Mouse (Mus musculus): ENCODE data around the gene Paqr8. TPM values are rescaled to one million over a fixed set of nuclear protein-coding genes. Genes with fewer than 3 reads are reported as not detected.

Paqr8 gene
- polyA plus RNA-seq, 1 experiment from 2014 or later, result 5.1 TPM

- H3K9me3 ChIP-seq (ENCODE audit: control insufficient read depth, low read length), result 0 out of 2 replicates have a peak, but pooled peaks cover 2% of the 10 kb centered on the region
- no peak overlapping the region for H3K4me2 ChIP-seq (replicated peaks; ENCODE audit: low read depth, low read length)
- no peaks in the 10 kb centered on the region for H3K4me1 ChIP-seq (ENCODE audit: control insufficient read depth, insufficient read depth, low read length)
- no peak overlapping the region for H3K27ac ChIP-seq (ENCODE audit: low read depth, low read length)
- H3K9ac ChIP-seq (ENCODE audit: low read depth, low read length), result no peak overlapping the region
- peaks cover 3% of the 10 kb centered on the region; the same call in 1 of the 2 replicates for H3K36me3 ChIP-seq (ENCODE audit: control insufficient read depth, insufficient read depth, low read length)
- WGBS, result 18% methylated on average over 3 of the region's 3 CpGs
- peak; percentile 34; the same call in 1 of the 2 replicates for ATAC-seq (ENCODE audit: low FRiP score, low TSS enrichment)
- H3K27me3 ChIP-seq (ENCODE audit: control insufficient read depth, insufficient read depth, low read length), result no peaks in the 10 kb centered on the region
- no peak overlapping the region for H3K4me3 ChIP-seq (ENCODE audit: low read length)
These were observed 48.6 kb downstream of the Paqr8 start for GRCm38 (mm10) chr1:20939046-20939445.

GRCm38 (mm10) chr1:20940151-20940550 is 49.7 kb downstream of the Paqr8 start:
- H3K36me3 ChIP-seq (ENCODE audit: control insufficient read depth, insufficient read depth, low read length), result peaks cover 1% of the 10 kb centered on the region; the same call in 1 of the 2 replicates
- ATAC-seq (ENCODE audit: low FRiP score, low TSS enrichment), result no peak
- H3K27me3 ChIP-seq (ENCODE audit: control insufficient read depth, insufficient read depth, low read length), result no peaks in the 10 kb centered on the region
- no peak overlapping the region for H3K27ac ChIP-seq (ENCODE audit: low read depth, low read length)
- no peak overlapping the region for H3K9ac ChIP-seq (ENCODE audit: low read depth, low read length)
- H3K4me2 ChIP-seq (replicated peaks; ENCODE audit: low read depth, low read length), result no peak overlapping the region
- no peak overlapping the region for H3K4me3 ChIP-seq (ENCODE audit: low read length)
- no peaks in the 10 kb centered on the region for H3K4me1 ChIP-seq (ENCODE audit: control insufficient read depth, insufficient read depth, low read length)
- 0 out of 2 replicates have a peak, but pooled peaks cover 2% of the 10 kb centered on the region for H3K9me3 ChIP-seq (ENCODE audit: control insufficient read depth, low read length)
- WGBS, result 66% methylated on average over 16 of the region's 16 CpGs

- ATAC-seq (ENCODE audit: low FRiP score, low TSS enrichment), result no peak
- WGBS, result 53% methylated on average over 2 of the region's 2 CpGs
- Histone ChIP-seq H3K9me3 (ENCODE audit: control insufficient read depth, low read length) (0 out of 2 replicates have a peak, but pooled peaks cover 2% of the 10 kb centered on the region), H3K4me1 (ENCODE audit: control insufficient read depth, insufficient read depth, low read length) (no peaks in the 10 kb centered on the region), H3K27me3 (ENCODE audit: control insufficient read depth, insufficient read depth, low read length) (no peaks in the 10 kb centered on the region), H3K36me3 (ENCODE audit: control insufficient read depth, insufficient read depth, low read length) (no peaks in the 10 kb centered on the region), H3K27ac (ENCODE audit: low read depth, low read length) (no peak overlapping the region), H3K4me2 (replicated peaks; ENCODE audit: low read depth, low read length) (no peak overlapping the region), H3K9ac (ENCODE audit: low read depth, low read length) (no peak overlapping the region), H3K4me3 (ENCODE audit: low read length) (no peak overlapping the region)
These were observed 50.9 kb downstream of the Paqr8 start for GRCm38 (mm10) chr1:20941322-20941721.

GRCm38 (mm10) chr1:20941857-20942256 is 51.5 kb downstream of the Paqr8 start:
- 41% methylated on average over 7 of the region's 7 CpGs for WGBS
- Histone ChIP-seq H3K4me2 (replicated peaks; ENCODE audit: low read depth, low read length) (no peak overlapping the region), H3K27me3 (ENCODE audit: control insufficient read depth, insufficient read depth, low read length) (no peaks in the 10 kb centered on the region), H3K4me3 (ENCODE audit: low read length) (no peak overlapping the region), H3K9ac (ENCODE audit: low read depth, low read length) (no peak overlapping the region), H3K9me3 (ENCODE audit: control insufficient read depth, low read length) (0 out of 2 replicates have a peak, but pooled peaks cover 2% of the 10 kb centered on the region), H3K27ac (ENCODE audit: low read depth, low read length) (no peak overlapping the region), H3K36me3 (ENCODE audit: control insufficient read depth, insufficient read depth, low read length) (no peaks in the 10 kb centered on the region), H3K4me1 (ENCODE audit: control insufficient read depth, insufficient read depth, low read length) (no peaks in the 10 kb centered on the region)
- ATAC-seq (ENCODE audit: low FRiP score, low TSS enrichment), result peak; percentile 61

- Histone ChIP-seq H3K4me3 (ENCODE audit: low read length) (no peak overlapping the region), H3K27me3 (ENCODE audit: control insufficient read depth, insufficient read depth, low read length) (no peaks in the 10 kb centered on the region), H3K9me3 (ENCODE audit: control insufficient read depth, low read length) (0 out of 2 replicates have a peak, but pooled peaks cover 2% of the 10 kb centered on the region), H3K4me1 (ENCODE audit: control insufficient read depth, insufficient read depth, low read length) (no peaks in the 10 kb centered on the region), H3K36me3 (ENCODE audit: control insufficient read depth, insufficient read depth, low read length) (no peaks in the 10 kb centered on the region), H3K27ac (ENCODE audit: low read depth, low read length) (no peak overlapping the region), H3K9ac (ENCODE audit: low read depth, low read length) (no peak overlapping the region), H3K4me2 (replicated peaks; ENCODE audit: low read depth, low read length) (no peak overlapping the region)
- no peak for ATAC-seq (ENCODE audit: low FRiP score, low TSS enrichment)
- WGBS, result 98% methylated on average over 2 of the region's 2 CpGs
These were observed 52.6 kb downstream of the Paqr8 start for GRCm38 (mm10) chr1:20943016-20943415.

- peak within 1 kb of the TSS; percentile 77 for H3K4me2 ChIP-seq (replicated peaks; ENCODE audit: low read depth, low read length)
- peak; percentile 98 for ATAC-seq (ENCODE audit: low FRiP score, low TSS enrichment)
- no peaks in the 10 kb centered on the region for H3K36me3 ChIP-seq (ENCODE audit: control insufficient read depth, insufficient read depth, low read length)
- H3K4me1 ChIP-seq (ENCODE audit: control insufficient read depth, insufficient read depth, low read length), result peaks cover 3% of the 10 kb centered on the region; the same call in 1 of the 2 replicates
- peak within 1 kb of the TSS; percentile 68 for H3K9ac ChIP-seq (ENCODE audit: low read depth, low read length)
- no peaks in the 10 kb centered on the region for H3K9me3 ChIP-seq (ENCODE audit: control insufficient read depth, low read length)
- peak within 1 kb of the TSS; percentile 56 for H3K4me3 ChIP-seq (ENCODE audit: low read length)
- 2% methylated on average over 23 of the region's 23 CpGs for WGBS
- no peaks in the 10 kb centered on the region for H3K27me3 ChIP-seq (ENCODE audit: control insufficient read depth, insufficient read depth, low read length)
- H3K27ac ChIP-seq (ENCODE audit: low read depth, low read length), result peak within 1 kb of the TSS; percentile 59; the same call in 1 of the 2 replicates
These were observed 60.9 kb downstream of the Paqr8 start, which contains the start of gene Efhc1 for GRCm38 (mm10) chr1:20951300-20951763. Gene Efhc1 (plus strand): TSS chr1:20951626.

- H3K27me3 ChIP-seq (ENCODE audit: control insufficient read depth, insufficient read depth, low read length), result no peaks in the 10 kb centered on the region
- H3K27ac ChIP-seq (ENCODE audit: low read depth, low read length), result 0 out of 2 replicates have a peak overlapping the region, but pooled peaks have one; percentile 11
- WGBS, result 2% methylated on average over 16 of the region's 16 CpGs
- no peaks in the 10 kb centered on the region for H3K36me3 ChIP-seq (ENCODE audit: control insufficient read depth, insufficient read depth, low read length)
- peak overlapping the region; percentile 77 for H3K4me2 ChIP-seq (replicated peaks; ENCODE audit: low read depth, low read length)
- no peaks in the 10 kb centered on the region for H3K9me3 ChIP-seq (ENCODE audit: control insufficient read depth, low read length)
- H3K9ac ChIP-seq (ENCODE audit: low read depth, low read length), result peak overlapping the region; percentile 68
- peak overlapping the region; percentile 56 for H3K4me3 ChIP-seq (ENCODE audit: low read length)
- peak; percentile 58 for ATAC-seq (ENCODE audit: low FRiP score, low TSS enrichment)
- peaks cover 3% of the 10 kb centered on the region; the same call in 1 of the 2 replicates for H3K4me1 ChIP-seq (ENCODE audit: control insufficient read depth, insufficient read depth, low read length)
These were observed 61.4 kb downstream of the Paqr8 start for GRCm38 (mm10) chr1:20951799-20952198.

- H3K9ac ChIP-seq (ENCODE audit: low read depth, low read length), result no peak overlapping the region
- no peak overlapping the region for H3K27ac ChIP-seq (ENCODE audit: low read depth, low read length)
- no peak overlapping the region for H3K4me3 ChIP-seq (ENCODE audit: low read length)
- H3K9me3 ChIP-seq (ENCODE audit: control insufficient read depth, low read length), result no peaks in the 10 kb centered on the region
- H3K27me3 ChIP-seq (ENCODE audit: control insufficient read depth, insufficient read depth, low read length), result no peaks in the 10 kb centered on the region
- H3K4me2 ChIP-seq (replicated peaks; ENCODE audit: low read depth, low read length), result no peak overlapping the region
- WGBS, result 81% methylated on average over 3 of the region's 3 CpGs
- H3K36me3 ChIP-seq (ENCODE audit: control insufficient read depth, insufficient read depth, low read length), result no peaks in the 10 kb centered on the region
- no peak for ATAC-seq (ENCODE audit: low FRiP score, low TSS enrichment)
- H3K4me1 ChIP-seq (ENCODE audit: control insufficient read depth, insufficient read depth, low read length), result peaks cover 3% of the 10 kb centered on the region; the same call in 1 of the 2 replicates
These were observed 64.5 kb downstream of the Paqr8 start for GRCm38 (mm10) chr1:20954876-20955275.

GRCm38 (mm10) chr1:20969642-20970041 is 79.2 kb downstream of the Paqr8 start:
- Histone ChIP-seq H3K36me3 (ENCODE audit: control insufficient read depth, insufficient read depth, low read length) (no peaks in the 10 kb centered on the region), H3K27ac (ENCODE audit: low read depth, low read length) (no peak overlapping the region), H3K9ac (ENCODE audit: low read depth, low read length) (no peak overlapping the region), H3K4me3 (ENCODE audit: low read length) (no peak overlapping the region), H3K9me3 (ENCODE audit: control insufficient read depth, low read length) (no peaks in the 10 kb centered on the region), H3K4me1 (ENCODE audit: control insufficient read depth, insufficient read depth, low read length) (no peaks in the 10 kb centered on the region), H3K27me3 (ENCODE audit: control insufficient read depth, insufficient read depth, low read length) (no peaks in the 10 kb centered on the region), H3K4me2 (replicated peaks; ENCODE audit: low read depth, low read length) (no peak overlapping the region)
- WGBS, result 87% methylated on average over 2 of the region's 2 CpGs
- no peak for ATAC-seq (ENCODE audit: low FRiP score, low TSS enrichment)

Data from kidney, embryonic 14.5 days (tissue).